8 mouse cellular contexts compared by ENCODE assay signal in genomic region chr5:38469891-38470578, GRCm38 (mm10). TPM values are rescaled to one million over a fixed set of nuclear protein-coding genes. Genes with fewer than 3 reads are reported as not detected.
DNase-seq lines count a peak whose midpoint lies in the region; ATAC-seq and TF ChIP-seq lines count a peak whose summit lies in the region.

No protein-coding gene starts in this region.

- no peaks in the 10 kb centered on the region for H3K27me3 ChIP-seq in limb, embryonic 11.5 days (ENCODE audit: control insufficient read depth, insufficient read depth, low read length)
- H3K27me3 ChIP-seq in midbrain, embryonic 14.5 days (ENCODE audit: control insufficient read depth, insufficient read depth, low read length): no peaks in the 10 kb centered on the region
- no peaks in the 10 kb centered on the region for H3K27me3 ChIP-seq in small intestine, adult 2 months (ENCODE audit: control insufficient read depth, insufficient read depth, low read length)

- no peak for TF ChIP-seq POLR2A in small intestine, adult 2 months (IDR thresholded peaks at IDR 0.05; ENCODE audit: low read depth, low read length)

- no peak overlapping the region for H3K27ac ChIP-seq in limb, embryonic 11.5 days (replicated peaks; ENCODE audit: low read depth, low read length)
- H3K27ac ChIP-seq in midbrain, embryonic 14.5 days (replicated peaks; ENCODE audit: low read depth, low read length): no peak overlapping the region
- no peak overlapping the region for H3K27ac ChIP-seq in small intestine, adult 2 months (ENCODE audit: insufficient read depth, low read depth, low read length)

- DNase-seq in CD4-positive, CD25-positive, alpha-beta regulatory T cell, adult 2 months (ENCODE audit: low read depth, low spot score): peak; percentile 62
- peak; percentile 89 for DNase-seq in embryo, embryonic 10.5 days (ENCODE audit: low spot score)
- peak; percentile 20 for DNase-seq in gastrocnemius, postnatal 25 days
- peak; percentile 83 for DNase-seq in kidney, adult 18-20 months
- DNase-seq in limb, embryonic 11.5 days (ENCODE audit: low spot score): peak; percentile 93
- DNase-seq in midbrain, embryonic 14.5 days: peak; percentile 82

- peak; percentile 89 for TF ChIP-seq CTCF in small intestine, adult 2 months (IDR thresholded peaks at IDR 0.05; ENCODE audit: extremely low read depth, insufficient read length, insufficient replicate concordance, low read depth, low read length)

- no peak overlapping the region for H3K9ac ChIP-seq in limb, embryonic 11.5 days (ENCODE audit: low read length)
- no peak overlapping the region for H3K9ac ChIP-seq in midbrain, embryonic 14.5 days (replicated peaks; ENCODE audit: low read length)

- H3K4me1 ChIP-seq in limb, embryonic 11.5 days (ENCODE audit: control insufficient read depth, insufficient read depth, low read length): no peaks in the 10 kb centered on the region
- H3K4me1 ChIP-seq in midbrain, embryonic 14.5 days (ENCODE audit: control insufficient read depth, insufficient read depth, low read length): no peaks in the 10 kb centered on the region
- no peaks in the 10 kb centered on the region for H3K4me1 ChIP-seq in small intestine, adult 2 months (ENCODE audit: control insufficient read depth, insufficient read depth, insufficient read length, low read length)

- no peak overlapping the region for H3K4me3 ChIP-seq in limb, embryonic 11.5 days (ENCODE audit: low read depth, low read length)
- H3K4me3 ChIP-seq in midbrain, embryonic 14.5 days (replicated peaks; ENCODE audit: low read depth, low read length): no peak overlapping the region
- H3K4me3 ChIP-seq in small intestine, adult 2 months (ENCODE audit: low read depth, low read length): no peak overlapping the region

- no peak overlapping the region for H3K4me2 ChIP-seq in limb, embryonic 11.5 days (ENCODE audit: low read depth, severe bottlenecking)
- no peak overlapping the region for H3K4me2 ChIP-seq in midbrain, embryonic 14.5 days (ENCODE audit: low read length)

- no peak for ATAC-seq in CD4-positive, CD25-positive, alpha-beta regulatory T cell, adult 4 months
- 0 out of 2 replicates have a peak, but pooled peaks have one; percentile 51 for ATAC-seq in limb, embryonic 11.5 days (ENCODE audit: insufficient number of reproducible peaks, low FRiP score, low TSS enrichment, low read depth)
- ATAC-seq in midbrain, embryonic 14.5 days (ENCODE audit: low FRiP score, low TSS enrichment): peak; percentile 58; the same call in 1 of the 2 replicates

- no peaks in the 10 kb centered on the region for H3K9me3 ChIP-seq in limb, embryonic 11.5 days (ENCODE audit: control insufficient read depth, low read length)
- no peaks in the 10 kb centered on the region for H3K9me3 ChIP-seq in midbrain, embryonic 14.5 days (ENCODE audit: control insufficient read depth, low read length)

- whole genome bisulfite sequencing in limb, embryonic 11.5 days: 22% methylated on average over 5 of the region's 5 CpGs
- 23% methylated on average over 5 of the region's 5 CpGs for WGBS in midbrain, embryonic 14.5 days
- WGBS in small intestine, adult 2 months: 33% methylated on average over 5 of the region's 5 CpGs

- no peaks in the 10 kb centered on the region for H3K36me3 ChIP-seq in limb, embryonic 11.5 days (ENCODE audit: control insufficient read depth, insufficient read depth, low read length)
- no peaks in the 10 kb centered on the region for H3K36me3 ChIP-seq in midbrain, embryonic 14.5 days (ENCODE audit: control insufficient read depth, insufficient read depth, low read length)
- no peaks in the 10 kb centered on the region for H3K36me3 ChIP-seq in small intestine, adult 2 months (ENCODE audit: control insufficient read depth, insufficient read depth, low read length)

RNA-seq across cellular contexts. Expression of gene Slc2a9, which starts 32.9 kb away (rescaled TPM):
- 1 to 10 TPM; 7.9 TPM for polyA plus RNA-seq in CD4-positive, CD25-positive, alpha-beta regulatory T cell, adult 4 months (2017; shearing (Covaris generic))
- total RNA-seq in gastrocnemius, postnatal 25 days (2021): under 1 TPM; 0.10 to 0.43 TPM
- polyA plus RNA-seq in limb, embryonic 11.5 days (2014; fragmentation: Nextera tagmentation; extraction: Ambion mirVana): 0.32 and 0.82 TPM in 2 replicates
- polyA plus RNA-seq in midbrain, embryonic 14.5 days (2014; fragmentation: Nextera tagmentation; extraction: Ambion mirVana): 0.28 and 0.40 TPM in 2 replicates
- 5.4 and 17.3 TPM in 2 replicates for polyA plus RNA-seq in small intestine, adult 2 months (2012; rRNA removed)

Comparison
In these comparisons a context has a peak if more than half of its experiments do, and no peak if none do; other contexts are left out.
1. DNase-seq: peak in every context shown above with its lines; median percentile 93 in limb, embryonic 11.5 days; 89 in embryo, embryonic 10.5 days; 83 in kidney, adult 18-20 months; 82 in midbrain, embryonic 14.5 days; 62 in CD4-positive, CD25-positive, alpha-beta regulatory T cell, adult 2 months; 20 in gastrocnemius, postnatal 25 days.